17 mouse cellular contexts compared by ENCODE assay signal in the genomic region with DNA sequence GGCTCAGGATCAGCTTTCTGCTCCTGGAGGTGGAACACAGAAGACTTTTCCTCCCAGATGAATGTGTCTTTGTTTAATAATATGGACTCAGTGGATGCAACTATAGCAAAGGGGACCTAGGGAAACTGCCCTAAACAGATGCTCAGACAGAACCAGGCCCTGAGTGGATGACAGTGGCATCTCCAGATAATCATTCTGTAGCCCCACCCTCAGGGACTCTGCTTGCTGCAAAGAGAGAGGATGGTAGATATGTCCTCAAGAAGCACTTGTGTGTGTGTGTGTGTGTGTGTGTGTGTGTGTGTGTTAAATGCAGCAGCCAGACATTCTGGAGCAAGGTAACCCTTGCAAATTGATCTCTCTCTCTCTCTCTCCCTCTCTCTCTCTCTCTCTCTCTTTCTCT.
"Had no signal": no experiment of that assay in that cellular context is flagged by ENCODE, and none has a peak within 500 bp of the region (broad histone marks: within the 10 kb centered on the region; RNA-seq: fewer than 3 reads in every experiment).

No protein-coding gene starts in this region.

- H3K9ac ChIP-seq: intestine, embryonic 15.5 days; lung, embryonic 14.5 days; midbrain, embryonic 12.5 days; neural tube, embryonic 13.5 days; stomach, embryonic 15.5 days had no signal

- H3K27me3 ChIP-seq: intestine, embryonic 15.5 days; midbrain, embryonic 12.5 days; neural tube, embryonic 13.5 days; stomach, embryonic 15.5 days had no signal

- H3K9me3 ChIP-seq: intestine, embryonic 15.5 days; midbrain, embryonic 12.5 days; neural tube, embryonic 13.5 days; stomach, embryonic 15.5 days had no signal

- H3K4me2 ChIP-seq: intestine, embryonic 15.5 days; lung, embryonic 14.5 days; midbrain, embryonic 12.5 days; neural tube, embryonic 13.5 days; stomach, embryonic 15.5 days had no signal

- H3K36me3 ChIP-seq: intestine, embryonic 15.5 days; midbrain, embryonic 12.5 days; neural tube, embryonic 13.5 days; stomach, embryonic 15.5 days had no signal

- H3K27ac ChIP-seq: intestine, embryonic 15.5 days; kidney, postnatal 0 days; layer of hippocampus, adult 2 months; midbrain, embryonic 12.5 days; neural tube, embryonic 13.5 days; stomach, embryonic 15.5 days had no signal

- H3K4me1 ChIP-seq: intestine, embryonic 15.5 days had no signal

- H3K4me3 ChIP-seq: intestine, embryonic 15.5 days; layer of hippocampus, adult 2 months; midbrain, embryonic 12.5 days; myocyte; neural tube, embryonic 13.5 days; stomach, embryonic 15.5 days had no signal

- ATAC-seq: hindbrain, embryonic 16.5 days; intestine, embryonic 15.5 days; lung, postnatal 0 days; midbrain, embryonic 16.5 days had no signal

- DNase-seq: kidney, adult 18-20 months; kidney, postnatal 25 days; layer of hippocampus, adult 9-11 months; lung, embryonic 14.5 days; lung, postnatal 36 days; spleen, adult 18-20 months; thymus, postnatal 25 days had no signal
